Mouse (Mus musculus) cerebellum, postnatal 10 days (tissue): Measurements from ENCODE around the gene Slc43a2.
"Not testable (repeated sequence)": the region's sequence is repeated elsewhere in the genome, so short reads cannot be mapped to it uniquely, and the experiment has no call there.

Experiments
- DNase-seq, 2 experiments: peaks; one replicate each; pipeline ENCODE4 v3.0.0; 2021; ENCODE audit warnings: mixed read lengths in 2 of 2

Gene Slc43a2

GRCm38 (mm10) chr11:75551961-75552441 is 20.5 kb downstream of the Slc43a2 start:
- DNase-seq, result peak; percentile 80 to 85

DNA sequence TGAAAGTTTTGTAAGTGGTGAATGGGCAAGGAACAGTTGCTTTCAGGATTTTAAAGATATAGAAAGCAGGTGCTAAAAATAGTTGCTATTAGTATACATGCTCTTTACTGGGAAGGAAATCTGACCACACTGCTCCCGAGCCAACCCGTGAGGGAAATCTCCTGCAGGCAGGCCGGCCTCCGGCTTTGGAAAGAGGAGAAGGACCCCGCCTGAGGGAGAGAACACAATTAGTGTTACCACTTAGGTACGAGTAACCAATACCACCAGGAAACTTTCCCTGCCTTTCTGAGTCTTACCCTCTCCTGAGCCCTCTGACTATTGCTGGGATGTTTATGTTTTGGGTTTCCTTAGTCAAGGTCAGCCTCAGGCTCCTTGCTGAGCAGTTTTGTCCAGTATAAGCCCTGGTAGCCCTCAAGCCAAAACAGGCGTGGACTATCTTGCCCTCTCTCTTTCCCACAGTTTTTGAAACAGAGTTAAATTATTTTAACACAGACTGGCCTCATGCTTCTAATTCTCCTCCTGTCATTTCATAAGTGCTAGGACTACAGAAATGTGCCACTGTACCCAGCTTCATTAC is 21.5 kb downstream of the Slc43a2 start:
- DNase-seq, result no peak

GRCm38 (mm10) chr11:75556006-75556405 is 24.5 kb downstream of the Slc43a2 start:
- not testable (repeated sequence) for DNase-seq

GRCm38 (mm10) chr11:75557142-75557541 is 25.6 kb downstream of the Slc43a2 start:
- DNase-seq, result no peak

DNA sequence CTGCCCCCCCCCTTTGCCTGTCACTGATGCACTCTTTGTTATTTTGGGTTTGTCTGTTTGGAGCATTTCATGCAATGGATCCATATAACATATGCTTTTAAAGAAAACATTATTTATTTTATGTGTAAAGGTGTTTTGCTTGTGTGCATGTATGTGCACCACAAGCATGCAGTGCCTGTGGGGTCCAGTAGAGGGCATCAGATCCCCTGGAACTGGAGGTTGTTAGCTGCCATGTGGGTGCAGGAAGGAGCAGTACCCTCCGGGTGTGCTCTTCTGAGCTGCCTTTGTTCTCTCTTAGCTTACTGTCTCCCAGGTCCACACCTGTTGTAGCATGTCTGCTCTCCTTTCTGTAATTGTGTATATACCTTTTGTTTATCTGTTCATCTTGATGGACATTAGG is 26.6 kb downstream of the Slc43a2 start:
- peak in 1 of 2 experiments; percentile 68 for DNase-seq

DNA sequence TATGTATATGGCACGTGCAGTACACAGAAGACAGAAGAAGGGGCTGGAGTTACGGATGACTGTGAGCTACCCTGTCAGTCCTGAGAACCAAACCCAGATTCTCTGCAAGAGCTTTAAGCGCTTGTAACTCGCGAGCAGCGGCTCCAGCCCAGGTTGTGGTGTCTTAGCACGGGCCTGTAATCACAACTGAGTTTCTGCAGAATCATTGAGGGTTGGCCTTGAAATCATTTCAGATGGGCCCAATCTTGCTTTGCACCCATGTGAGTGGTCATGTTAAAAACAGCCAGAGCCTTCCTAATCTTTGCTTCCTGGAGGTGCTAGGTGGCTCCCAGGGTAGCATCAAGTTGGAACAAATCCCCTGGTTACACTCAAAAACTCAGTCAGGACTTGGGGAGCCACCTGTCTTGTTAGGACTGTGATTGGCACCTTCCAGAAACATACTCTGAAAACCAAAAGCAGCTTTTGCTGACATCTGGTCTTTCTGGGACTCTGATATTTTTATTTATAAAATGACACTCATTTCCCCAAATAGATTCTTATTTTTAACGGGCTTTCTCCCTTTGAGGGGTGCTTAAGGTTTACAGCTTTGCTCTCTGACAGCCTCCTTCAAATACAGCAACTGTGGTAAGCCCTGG is 28.5 kb downstream of the Slc43a2 start:
- no peak for DNase-seq

DNA sequence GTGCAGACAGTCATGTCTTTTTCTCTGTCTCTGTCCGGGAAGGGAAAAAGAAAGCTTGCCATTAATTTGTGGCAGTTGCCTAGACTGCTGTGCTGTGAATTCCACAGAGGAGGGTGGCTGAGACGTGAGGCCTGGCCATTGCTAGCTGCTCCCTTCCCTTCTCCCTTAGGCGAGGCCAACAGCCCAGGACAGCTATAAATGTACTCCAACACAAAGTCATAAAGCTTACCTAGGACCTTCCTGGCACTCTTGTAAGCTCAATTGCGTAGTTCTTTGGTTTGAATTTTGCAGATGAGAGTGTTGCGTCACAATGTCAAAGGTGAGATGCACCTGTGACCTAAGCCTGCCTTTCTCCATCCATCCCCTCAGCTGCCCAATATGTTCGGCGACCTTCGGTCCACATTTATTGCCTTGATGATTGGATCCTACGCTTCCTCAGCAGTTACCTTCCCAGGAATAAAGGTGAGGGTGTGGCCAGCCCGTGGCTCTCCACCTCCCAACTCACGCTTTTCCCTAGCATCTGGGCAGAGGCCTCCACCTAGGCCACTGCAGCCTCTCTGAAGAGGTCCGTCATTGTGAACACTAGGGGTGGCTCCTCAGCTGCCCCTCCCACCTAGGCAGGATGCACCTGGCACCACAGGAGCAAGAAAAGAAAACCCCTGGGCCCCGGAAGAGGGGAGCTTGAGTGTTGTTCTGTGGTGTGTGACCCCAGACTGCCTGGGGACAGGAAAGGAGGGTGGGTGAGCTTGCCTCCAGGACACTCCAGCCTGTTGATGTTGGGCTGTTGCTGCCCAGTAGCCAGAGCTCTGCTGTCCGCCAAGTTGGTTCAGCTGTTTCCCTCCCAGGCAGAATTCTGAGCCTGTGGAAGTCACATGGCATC is 29.3 kb downstream of the Slc43a2 start:
- DNase-seq, result peak in 1 of 2 experiments; percentile 1

- no peak for DNase-seq
These were observed 29.9 kb downstream of the Slc43a2 start for GRCm38 (mm10) chr11:75561410-75561791.

GRCm38 (mm10) chr11:75562840-75563239 is 31.3 kb downstream of the Slc43a2 start:
- peak; percentile 54 to 58 for DNase-seq

GRCm38 (mm10) chr11:75563851-75564548 is 32.5 kb downstream of the Slc43a2 start:
- DNase-seq, result peak in 1 of 2 experiments; percentile 21

GRCm38 (mm10) chr11:75565849-75566248 is 34.4 kb downstream of the Slc43a2 start:
- peak; percentile 77 to 82 for DNase-seq

DNA sequence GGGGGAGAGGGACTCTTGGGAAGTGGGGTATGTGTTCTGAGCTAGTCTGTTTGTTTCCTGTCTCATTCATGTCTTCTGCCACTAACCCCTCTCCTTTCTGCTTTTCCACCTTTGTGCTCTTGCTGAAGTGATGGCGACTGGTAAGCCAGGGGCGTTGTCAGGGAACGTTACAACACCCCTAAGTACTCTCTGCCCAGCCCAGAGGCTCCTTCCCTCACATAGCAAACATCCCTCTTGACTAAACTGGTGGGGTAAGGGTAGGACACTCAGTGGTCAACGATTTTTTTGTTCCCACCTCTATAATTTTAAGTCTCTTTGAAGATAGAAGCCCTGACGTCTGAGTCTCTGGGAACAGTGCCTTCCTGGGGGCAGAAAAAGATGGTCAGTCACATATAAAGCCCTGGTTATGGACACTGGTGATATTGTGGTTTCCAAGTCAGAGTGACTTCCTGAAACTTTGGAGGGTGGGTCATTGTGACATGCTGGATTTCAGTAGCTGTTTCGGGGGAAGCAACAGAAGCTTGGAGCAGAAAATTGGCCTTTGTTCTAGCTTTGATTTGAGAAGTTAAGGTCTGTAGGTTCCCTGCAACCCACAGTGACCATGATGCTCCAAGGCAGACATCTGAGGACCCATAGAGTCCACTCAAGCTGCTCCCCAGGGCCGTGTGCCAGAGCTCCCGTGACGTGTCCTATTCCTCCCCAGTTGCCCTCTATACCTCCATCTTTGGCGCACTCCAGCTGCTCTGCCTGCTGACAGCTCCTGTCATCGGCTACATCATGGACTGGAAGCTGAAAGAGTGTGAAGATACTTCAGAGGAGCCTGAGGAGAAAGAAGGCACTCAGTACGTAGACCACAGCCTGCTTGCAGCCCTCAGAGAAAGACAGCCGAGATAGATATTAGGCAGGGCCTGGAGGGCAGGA is 35.0 kb downstream of the Slc43a2 start:
- DNase-seq, result peak; percentile 56 to 63

DNA sequence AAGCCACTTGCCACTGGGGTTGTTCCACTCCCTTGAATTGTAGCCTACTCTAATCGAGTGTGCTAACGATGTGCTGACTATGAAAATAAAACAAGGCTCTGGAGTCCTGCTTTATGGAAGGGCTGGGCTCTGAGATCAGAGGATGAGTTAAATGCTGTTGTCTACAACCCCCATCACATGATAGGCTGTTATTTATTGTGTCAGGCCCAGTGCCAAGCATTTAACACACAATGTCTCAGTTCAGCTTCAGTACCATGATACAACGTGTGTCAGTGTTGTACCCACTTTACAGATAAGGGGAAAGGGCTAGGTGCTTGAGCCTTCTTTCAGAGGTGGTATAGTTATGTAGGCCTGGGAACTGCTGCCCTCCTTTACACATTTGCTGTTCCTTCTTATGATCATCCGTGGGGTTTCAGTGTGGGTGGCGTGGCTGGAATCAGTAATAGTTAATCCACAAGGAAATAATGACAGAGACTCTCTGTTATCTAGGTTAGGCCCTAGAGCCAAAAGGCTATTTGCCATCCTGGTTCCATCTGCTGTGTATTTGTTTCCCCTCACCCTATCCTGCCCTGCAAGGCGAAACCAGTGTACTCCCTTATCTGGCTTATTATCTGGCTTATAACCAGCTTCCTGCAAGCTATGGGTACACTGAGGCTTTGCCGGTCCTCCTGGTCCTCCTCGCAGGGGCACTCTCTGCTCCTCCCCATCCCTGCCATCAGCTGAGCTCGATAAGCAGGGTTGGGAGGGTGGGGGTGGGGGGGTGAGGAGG is 36.0 kb downstream of the Slc43a2 start:
- peak; percentile 57 to 65 for DNase-seq

- DNase-seq, result no peak
These were observed 36.6 kb downstream of the Slc43a2 start for GRCm38 (mm10) chr11:75568115-75568511.

- DNase-seq, result no peak
These were observed 37.5 kb downstream of the Slc43a2 start for GRCm38 (mm10) chr11:75568962-75569361.

- DNase-seq, result peak; percentile 83 to 89
These were observed 39.1 kb downstream of the Slc43a2 start for GRCm38 (mm10) chr11:75570375-75571125.

- DNase-seq, result peak; percentile 68 to 70
These were observed 39.9 kb downstream of the Slc43a2 start for GRCm38 (mm10) chr11:75571126-75571990.

DNA sequence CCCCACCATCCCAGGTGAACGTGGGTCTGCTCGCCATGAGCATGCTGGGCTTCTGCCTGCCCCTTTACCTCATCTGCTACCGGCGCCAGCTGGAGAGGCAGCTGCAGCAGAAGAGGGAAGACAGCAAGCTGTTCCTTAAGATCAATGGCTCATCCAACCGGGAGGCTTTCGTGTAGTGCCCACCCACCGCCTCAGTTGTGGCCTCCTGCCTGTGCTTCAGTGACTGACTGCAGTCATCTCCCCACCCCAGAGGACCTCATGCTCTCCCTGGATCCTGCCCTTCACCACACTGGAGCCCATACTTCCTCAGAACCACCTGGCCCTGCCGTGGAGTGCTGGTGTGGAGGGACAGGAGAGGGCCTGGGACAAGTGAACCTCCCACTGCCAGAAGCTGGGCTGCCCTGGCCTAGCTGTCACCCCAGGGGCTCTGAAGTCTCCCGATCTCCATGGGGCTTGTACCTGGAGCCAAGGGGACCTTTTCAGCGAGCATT is 40.9 kb downstream of the Slc43a2 start:
- no peak for DNase-seq
